Mouse (Mus musculus) ES-Bruce4 (cell line): ENCODE data around the gene Map7d1. TPM values are rescaled to one million over a fixed set of nuclear protein-coding genes. Genes with fewer than 3 reads are reported as not detected.

Experiments
- H3K27ac ChIP-seq: 2 replicates; pipeline ENCODE4 v1.5.1; 2012; ENCODE audit warnings: low read length, inconsistent platforms; ENCODE audit not compliant: insufficient read depth
- H3K27me3 ChIP-seq: 2 replicates; pipeline ENCODE4 v1.6.1; 2012; ENCODE audit warnings: mild to moderate bottlenecking, low read length, inconsistent platforms; ENCODE audit not compliant: control insufficient read depth, poor library complexity, insufficient read depth, severe bottlenecking
- H3K36me3 ChIP-seq: 2 replicates; pipeline ENCODE4 v1.6.1; 2012; ENCODE audit warnings: inconsistent platforms, mild to moderate bottlenecking, low read length, moderate library complexity; ENCODE audit not compliant: control insufficient read depth, poor library complexity, insufficient read depth, severe bottlenecking
- H3K4me1 ChIP-seq: one replicate; pipeline ENCODE4 v1.8.1; 2011; ENCODE audit warnings: low read length; ENCODE audit not compliant: control insufficient read depth, insufficient read depth
- H3K4me3 ChIP-seq: 2 replicates; pipeline ENCODE4 v1.5.1; 2011; ENCODE audit warnings: low read depth, mild to moderate bottlenecking, low read length
- H3K9ac ChIP-seq: 2 replicates; pipeline ENCODE4 v1.6.1; 2012; ENCODE audit warnings: low read depth, mild to moderate bottlenecking, inconsistent platforms; ENCODE audit not compliant: poor library complexity, severe bottlenecking
- H3K9me3 ChIP-seq: replicated peaks from 2 replicates; pipeline ENCODE4 v1.6.1; 2012; ENCODE audit warnings: mild to moderate bottlenecking, low read length, inconsistent platforms; ENCODE audit not compliant: control insufficient read depth, poor library complexity, insufficient read depth, severe bottlenecking
- CTCF ChIP-seq: IDR thresholded peaks from one replicate; pipeline ENCODE4 v1.8.1; 2011; ENCODE audit warnings: low read depth, low read length
- EP300 ChIP-seq: IDR thresholded peaks from 2 replicates; pipeline ENCODE4 v1.6.1; 2011; ENCODE audit warnings: low read depth, low read length; ENCODE audit not compliant: insufficient read depth
- POLR2A ChIP-seq: IDR thresholded peaks from one replicate; pipeline ENCODE4 v1.8.1; 2011; ENCODE audit warnings: low read length; ENCODE audit not compliant: insufficient read depth
- polyA plus RNA-seq: library from polyadenylated mRNA; stranded (reverse); fragments of >200 nt; gene quantifications from 2 replicates; pipeline ENCODE4 v1.2.4, GENCODE M21; 2011; ENCODE audit warnings: low read depth; ENCODE audit not compliant: missing spikeins, insufficient read depth, insufficient read length

The Map7d1 gene
- polyA plus RNA-seq, 1 experiment, result 29.0 TPM

GRCm38 (mm10) chr4:126239862-126240475 is 16.2 kb downstream of the Map7d1 start:
- no peak overlapping the region for H3K4me3 ChIP-seq
- no peak overlapping the region for H3K9ac ChIP-seq
- H3K27ac ChIP-seq, result no peak overlapping the region
- TF ChIP-seq EP300 (no peak), CTCF (no peak), POLR2A (no peak)
- H3K27me3 ChIP-seq, result no peaks in the 10 kb centered on the region
- H3K9me3 ChIP-seq, result no peaks in the 10 kb centered on the region
- peaks cover 7% of the 10 kb centered on the region for H3K36me3 ChIP-seq
- H3K4me1 ChIP-seq, result peaks cover 2% of the 10 kb centered on the region

DNA sequence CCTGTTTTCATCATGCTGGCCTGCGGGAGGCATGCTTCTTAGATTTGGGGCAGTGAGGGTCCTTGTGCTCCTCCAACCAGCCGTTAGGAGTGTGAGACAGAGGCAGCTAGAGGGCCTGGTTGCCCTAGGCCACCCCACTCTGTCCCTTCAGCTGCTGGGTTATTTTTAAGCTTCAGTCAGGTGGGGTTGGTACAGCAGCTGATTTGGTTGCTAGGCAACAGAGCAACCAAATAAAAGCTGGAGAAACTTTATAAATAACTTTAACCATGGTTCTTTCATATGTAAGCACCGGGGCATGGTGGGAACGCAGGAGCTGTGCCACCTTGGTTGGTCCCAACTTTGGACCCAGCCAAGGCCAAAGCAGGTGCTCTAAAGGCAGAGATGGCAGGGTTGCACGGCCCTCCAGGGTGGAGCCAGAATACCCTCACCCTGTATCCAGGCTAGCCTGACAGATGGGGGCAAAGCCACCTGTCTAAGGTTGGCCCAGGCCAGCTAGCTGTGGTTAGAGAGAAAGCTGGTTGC is 18.4 kb downstream of the Map7d1 start:
- no peaks in the 10 kb centered on the region for H3K27me3 ChIP-seq
- peaks cover 7% of the 10 kb centered on the region for H3K36me3 ChIP-seq
- no peak overlapping the region for H3K4me3 ChIP-seq
- no peak for TF ChIP-seq CTCF
- no peak for TF ChIP-seq EP300
- no peak for TF ChIP-seq POLR2A
- H3K9me3 ChIP-seq, result no peaks in the 10 kb centered on the region
- H3K27ac ChIP-seq, result no peak overlapping the region
- no peak overlapping the region for H3K9ac ChIP-seq
- H3K4me1 ChIP-seq, result peaks cover 6% of the 10 kb centered on the region

DNA sequence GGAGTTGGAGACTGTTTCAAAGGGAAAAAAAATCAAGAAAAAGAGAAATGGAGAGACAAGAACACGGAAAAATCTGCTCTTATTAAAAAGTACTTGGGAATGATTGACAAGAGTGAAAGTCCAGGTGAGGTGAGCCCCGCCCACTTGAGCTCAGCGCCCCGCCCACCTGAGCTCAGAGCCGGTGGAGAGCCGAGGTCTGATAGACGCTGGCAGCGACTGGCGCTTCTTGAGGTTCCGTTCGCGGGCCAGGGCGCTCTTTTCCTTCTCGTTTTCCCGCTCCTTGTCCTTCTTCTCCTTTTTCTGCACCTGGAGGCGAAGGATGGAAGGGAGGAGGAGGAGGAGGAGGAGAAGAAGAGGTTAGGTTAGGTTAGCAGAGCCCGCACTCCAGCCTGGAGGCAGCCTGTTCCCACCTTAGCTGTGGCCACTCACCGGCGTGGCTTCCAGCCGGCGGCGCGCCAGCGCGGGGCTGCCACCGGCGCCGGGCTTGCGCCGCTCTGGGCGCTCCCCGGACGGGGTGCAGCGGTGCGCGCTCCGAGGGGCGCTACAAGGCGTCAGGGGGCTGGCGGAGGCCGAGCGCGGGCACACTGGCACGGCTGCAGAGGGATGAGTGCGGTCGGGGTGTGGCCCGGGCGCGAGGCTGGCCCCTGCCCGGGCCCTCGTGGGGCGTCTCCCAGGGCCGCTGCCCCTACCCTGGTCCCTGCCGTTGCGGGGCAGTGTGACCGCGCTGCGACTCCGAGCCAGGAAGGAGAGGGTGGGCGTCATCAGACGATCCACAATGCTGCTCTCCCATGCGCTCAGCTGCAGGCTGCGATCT is 19.5 kb downstream of the Map7d1 start:
- Histone ChIP-seq H3K9ac (peak overlapping the region; percentile 10; the same call in 1 of the 2 replicates), H3K9me3 (no peaks in the 10 kb centered on the region), H3K27me3 (no peaks in the 10 kb centered on the region), H3K4me1 (peaks cover 4% of the 10 kb centered on the region), H3K4me3 (peak overlapping the region; percentile 68), H3K27ac (no peak overlapping the region), H3K36me3 (peaks cover 9% of the 10 kb centered on the region)
- no peak for TF ChIP-seq POLR2A
- TF ChIP-seq EP300, result no peak
- no peak for TF ChIP-seq CTCF

GRCm38 (mm10) chr4:126235191-126235590 is 21.0 kb downstream of the Map7d1 start:
- Histone ChIP-seq H3K9ac (0 out of 2 replicates have a peak overlapping the region, but pooled peaks have one; percentile 61), H3K9me3 (no peaks in the 10 kb centered on the region), H3K4me1 (peaks cover 4% of the 10 kb centered on the region), H3K4me3 (no peak overlapping the region), H3K27ac (no peak overlapping the region), H3K36me3 (peaks cover 5% of the 10 kb centered on the region), H3K27me3 (no peaks in the 10 kb centered on the region)
- TF ChIP-seq CTCF (no peak), EP300 (no peak), POLR2A (no peak)

DNA sequence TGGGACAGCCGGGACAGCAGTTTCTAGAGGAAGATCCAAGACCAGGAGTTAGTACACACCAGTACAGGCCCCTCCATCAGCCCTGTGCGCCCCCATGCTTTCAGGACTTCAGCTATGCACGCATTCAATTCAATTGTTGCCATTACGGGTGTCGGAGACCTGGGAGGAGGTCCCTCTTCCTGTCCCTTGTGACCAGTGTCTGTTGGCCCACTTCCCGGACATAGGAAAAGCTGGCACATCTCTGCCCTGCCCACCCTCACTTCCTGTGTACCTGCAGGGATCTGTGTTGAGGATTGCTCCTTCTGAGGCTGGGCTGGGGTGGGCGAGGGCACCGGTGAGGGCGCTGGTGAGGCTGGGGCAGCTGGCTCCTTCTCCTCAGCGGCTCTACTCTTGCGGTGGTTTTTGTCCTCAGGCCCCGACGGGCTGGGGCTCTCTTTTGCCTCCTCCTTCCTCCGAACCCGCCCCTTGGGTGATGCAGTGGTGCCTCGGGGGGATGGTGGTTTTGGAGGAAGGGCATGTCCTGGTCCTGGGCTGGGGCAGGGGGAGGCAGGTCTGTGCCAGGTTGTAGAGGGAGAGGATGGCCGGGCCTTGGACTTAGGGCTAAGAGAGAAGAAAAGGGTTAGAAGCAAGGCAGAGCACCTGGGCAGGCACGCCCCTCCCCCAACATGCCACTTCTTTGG is 21.5 kb downstream of the Map7d1 start:
- no peaks in the 10 kb centered on the region for H3K27me3 ChIP-seq
- 0 out of 2 replicates have a peak, but pooled peaks cover 2% of the 10 kb centered on the region for H3K36me3 ChIP-seq
- H3K9me3 ChIP-seq, result no peaks in the 10 kb centered on the region
- H3K4me1 ChIP-seq, result peaks cover 4% of the 10 kb centered on the region
- peak overlapping the region; percentile 61 for H3K9ac ChIP-seq
- H3K4me3 ChIP-seq, result peak overlapping the region; percentile 75
- no peak for TF ChIP-seq EP300
- TF ChIP-seq CTCF, result no peak
- no peak for TF ChIP-seq POLR2A
- H3K27ac ChIP-seq, result no peak overlapping the region
